In the genomic region with DNA sequence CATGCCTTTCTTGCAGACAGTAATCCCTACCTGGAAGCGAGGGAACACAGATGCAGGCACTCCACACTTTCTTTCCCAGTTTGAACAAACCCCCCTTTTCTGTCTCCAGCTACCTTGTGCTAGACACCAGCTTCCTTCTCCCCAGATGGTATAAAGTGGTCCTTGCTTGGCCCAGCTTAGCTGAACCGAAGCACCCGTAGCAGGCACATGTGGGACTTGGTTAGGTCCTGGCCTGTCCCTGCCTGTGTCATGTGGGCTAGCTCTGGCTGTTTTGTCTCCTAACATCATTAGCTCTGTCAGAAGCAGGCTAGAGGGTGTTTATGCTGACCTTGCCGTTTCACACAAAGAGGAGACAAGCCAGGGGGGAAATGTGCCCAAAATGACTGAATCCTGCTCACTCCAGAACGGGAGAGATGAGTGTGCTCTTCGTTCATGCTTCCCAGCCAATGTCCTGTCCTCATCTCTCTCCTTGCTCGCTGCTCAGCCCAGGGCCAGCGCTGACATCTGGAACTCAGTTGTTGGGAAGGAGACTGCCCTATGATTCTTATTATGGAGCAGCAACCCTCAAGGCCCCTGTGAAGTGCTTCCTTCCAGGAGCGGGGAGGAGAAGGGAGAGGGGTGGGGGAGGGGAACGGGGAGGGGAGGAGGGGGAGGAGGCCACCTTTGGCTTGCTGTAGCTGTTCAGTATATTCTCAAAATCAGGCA, we compare ENCODE assay signal across 16 mouse cellular contexts. TPM values are rescaled to one million over a fixed set of nuclear protein-coding genes. Genes with fewer than 3 reads are reported as not detected.
DNase-seq lines count a peak whose midpoint lies in the region; ATAC-seq and TF ChIP-seq lines count a peak whose summit lies in the region.
"Had no signal": no experiment of that assay in that cellular context is flagged by ENCODE, and none has a peak within 500 bp of the region (broad histone marks: within the 10 kb centered on the region; RNA-seq: fewer than 3 reads in every experiment).

No protein-coding gene starts in this region.

- peak overlapping the region; percentile 6; the same call in 1 of the 2 replicates for H3K9ac ChIP-seq in forebrain, embryonic 13.5 days
- H3K9ac ChIP-seq in forebrain, embryonic 14.5 days (ENCODE audit: low read length), result no peak overlapping the region
- H3K9ac ChIP-seq in lung, embryonic 16.5 days (ENCODE audit: low read length), result no peak overlapping the region
- H3K9ac ChIP-seq in ES-Bruce4 (ENCODE audit: low read depth, poor library complexity, severe bottlenecking), result peak overlapping the region; percentile 18; the same call in 1 of the 2 replicates
- H3K9ac ChIP-seq in embryonic facial prominence, embryonic 15.5 days, result no peak overlapping the region
- H3K9ac ChIP-seq: liver, embryonic 14.5 days had no signal

- H3K36me3 ChIP-seq in forebrain, embryonic 13.5 days (ENCODE audit: poor library complexity, severe bottlenecking), result no peaks in the 10 kb centered on the region
- no peaks in the 10 kb centered on the region for H3K36me3 ChIP-seq in forebrain, embryonic 14.5 days (ENCODE audit: control insufficient read depth, insufficient read depth, low read length)
- no peaks in the 10 kb centered on the region for H3K36me3 ChIP-seq in lung, embryonic 16.5 days (ENCODE audit: control insufficient read depth, insufficient read depth, low read length)
- no peaks in the 10 kb centered on the region for H3K36me3 ChIP-seq in ES-Bruce4 (ENCODE audit: control insufficient read depth, insufficient read depth, low read length, poor library complexity, severe bottlenecking)
- H3K36me3 ChIP-seq in embryonic facial prominence, embryonic 15.5 days, result no peaks in the 10 kb centered on the region

- TF ChIP-seq EP300 in ES-Bruce4 (IDR thresholded peaks at IDR 0.05; ENCODE audit: insufficient read depth, low read depth, low read length), result no peak

- no peaks in the 10 kb centered on the region for H3K27me3 ChIP-seq in forebrain, embryonic 13.5 days
- no peaks in the 10 kb centered on the region for H3K27me3 ChIP-seq in forebrain, embryonic 14.5 days (replicated peaks; ENCODE audit: control insufficient read depth, insufficient read depth, low read length)
- H3K27me3 ChIP-seq in lung, embryonic 16.5 days (ENCODE audit: control insufficient read depth, insufficient read depth, low read depth, low read length), result no peaks in the 10 kb centered on the region
- no peaks in the 10 kb centered on the region for H3K27me3 ChIP-seq in ES-Bruce4 (ENCODE audit: control insufficient read depth, insufficient read depth, low read length, poor library complexity, severe bottlenecking)
- no peaks in the 10 kb centered on the region for H3K27me3 ChIP-seq in embryonic facial prominence, embryonic 15.5 days

- no peak for TF ChIP-seq POLR2A in ES-Bruce4 (IDR thresholded peaks at IDR 0.05; ENCODE audit: insufficient read depth, low read length)

- DNase-seq in forebrain, embryonic 14.5 days (ENCODE audit: low spot score), result no peak
- no peak for DNase-seq in lung, postnatal 14 days
- DNase-seq in gastrocnemius, postnatal 4 days (ENCODE audit: low spot score in 2 of 2), result no peak
- no peak for DNase-seq in spleen, postnatal 36 days (ENCODE audit: low spot score in 2 of 2)
- DNase-seq: cerebellum, adult 18-20 months; heart, postnatal 4 days; kidney, adult 9 months; thymus, postnatal 4 days had no signal

- WGBS in forebrain, embryonic 13.5 days, result 62% methylated on average over 10 of the region's 10 CpGs
- WGBS in forebrain, embryonic 14.5 days, result 67% methylated on average over 8 of the region's 10 CpGs
- 35% methylated on average over 10 of the region's 10 CpGs for WGBS in lung, embryonic 16.5 days
- WGBS in embryonic facial prominence, embryonic 15.5 days, result 35% methylated on average over 10 of the region's 10 CpGs

- peaks cover 9% of the 10 kb centered on the region for H3K4me1 ChIP-seq in forebrain, embryonic 13.5 days
- peaks cover 4% of the 10 kb centered on the region for H3K4me1 ChIP-seq in forebrain, embryonic 14.5 days (ENCODE audit: control insufficient read depth, insufficient read depth, low read length)
- peaks cover 11% of the 10 kb centered on the region for H3K4me1 ChIP-seq in lung, embryonic 16.5 days (replicated peaks; ENCODE audit: control insufficient read depth, insufficient read depth, low read length)
- H3K4me1 ChIP-seq in ES-Bruce4 (ENCODE audit: control insufficient read depth, insufficient read depth, low read length), result peaks cover 8% of the 10 kb centered on the region
- H3K4me1 ChIP-seq in embryonic facial prominence, embryonic 15.5 days, result peaks cover 16% of the 10 kb centered on the region

- H3K27ac ChIP-seq in forebrain, embryonic 13.5 days, result no peak overlapping the region
- no peak overlapping the region for H3K27ac ChIP-seq in forebrain, embryonic 14.5 days (ENCODE audit: low read depth, low read length)
- no peak overlapping the region for H3K27ac ChIP-seq in lung, embryonic 16.5 days (ENCODE audit: low read length)
- H3K27ac ChIP-seq in ES-Bruce4 (ENCODE audit: insufficient read depth, low read length), result no peak overlapping the region
- H3K27ac ChIP-seq in embryonic facial prominence, embryonic 15.5 days (replicated peaks), result peak overlapping the region; percentile 53
- H3K27ac ChIP-seq: heart, adult 2 months; liver, embryonic 14.5 days had no signal

- no peak overlapping the region for H3K4me3 ChIP-seq in forebrain, embryonic 13.5 days
- H3K4me3 ChIP-seq in forebrain, embryonic 14.5 days (ENCODE audit: low read depth, low read length), result no peak overlapping the region
- no peak overlapping the region for H3K4me3 ChIP-seq in lung, embryonic 16.5 days (ENCODE audit: low read length)
- peak overlapping the region; percentile 21 for H3K4me3 ChIP-seq in ES-Bruce4 (ENCODE audit: low read depth, low read length)
- no peak overlapping the region for H3K4me3 ChIP-seq in embryonic facial prominence, embryonic 15.5 days (replicated peaks)
- H3K4me3 ChIP-seq: heart, adult 2 months; layer of hippocampus, adult 2 months had no signal

- no peak overlapping the region for H3K4me2 ChIP-seq in forebrain, embryonic 13.5 days
- H3K4me2 ChIP-seq in forebrain, embryonic 14.5 days (ENCODE audit: low read length), result no peak overlapping the region
- H3K4me2 ChIP-seq in lung, embryonic 16.5 days (ENCODE audit: low read depth, low read length), result no peak overlapping the region
- H3K4me2 ChIP-seq in embryonic facial prominence, embryonic 15.5 days (replicated peaks), result no peak overlapping the region

- no peak for TF ChIP-seq CTCF in ES-Bruce4 (IDR thresholded peaks at IDR 0.05; ENCODE audit: low read depth, low read length)

- ATAC-seq in forebrain, embryonic 13.5 days, result no peak
- ATAC-seq in forebrain, embryonic 14.5 days, result no peak
- ATAC-seq in lung, embryonic 16.5 days (ENCODE audit: low read depth), result 0 out of 2 replicates have a peak, but pooled peaks have one; percentile 15
- no peak for ATAC-seq in embryonic facial prominence, embryonic 15.5 days (ENCODE audit: insufficient number of reproducible peaks, low FRiP score, low TSS enrichment, low read depth)

- H3K9me3 ChIP-seq in forebrain, embryonic 13.5 days (replicated peaks), result no peaks in the 10 kb centered on the region
- H3K9me3 ChIP-seq in forebrain, embryonic 14.5 days (replicated peaks; ENCODE audit: control insufficient read depth, low read length), result no peaks in the 10 kb centered on the region
- no peaks in the 10 kb centered on the region for H3K9me3 ChIP-seq in lung, embryonic 16.5 days (ENCODE audit: control insufficient read depth, low read length)
- no peaks in the 10 kb centered on the region for H3K9me3 ChIP-seq in ES-Bruce4 (replicated peaks; ENCODE audit: control insufficient read depth, insufficient read depth, low read length, poor library complexity, severe bottlenecking)
- H3K9me3 ChIP-seq in embryonic facial prominence, embryonic 15.5 days (replicated peaks), result no peaks in the 10 kb centered on the region

RNA-seq across cellular contexts. Expression of a gene that starts 1.2 kb away (rescaled TPM):
- polyA plus RNA-seq in forebrain, embryonic 13.5 days (2015; fragmentation: Nextera tagmentation; extraction: Ambion mirVana), result 4.7 and 5.8 TPM in 2 replicates
- polyA plus RNA-seq in forebrain, embryonic 14.5 days (2014; fragmentation: Nextera tagmentation; extraction: Ambion mirVana), result 6.5 and 7.3 TPM in 2 replicates
- polyA plus RNA-seq in lung, embryonic 16.5 days (2015; fragmentation: Nextera tagmentation; extraction: Ambion mirVana), result 1.3 and 1.6 TPM in 2 replicates
- not detected in 2 replicates for polyA plus RNA-seq in ES-Bruce4 (2011; ENCODE audit: insufficient read depth, insufficient read length, low read depth, missing spikeins)
- 2.4 and 3.5 TPM in 2 replicates for polyA plus RNA-seq in embryonic facial prominence, embryonic 15.5 days (2015; fragmentation: Nextera tagmentation; extraction: Ambion mirVana)
- total RNA-seq in gastrocnemius, postnatal 4 days (2021), result not detected
- total RNA-seq: heart, postnatal 4 days; megakaryocyte progenitor cell, adult 5-6 weeks had no signal

RNA-seq across cellular contexts. Expression of a gene that starts 6.8 kb away (rescaled TPM):
- 65.3 and 83.1 TPM in 2 replicates for polyA plus RNA-seq in forebrain, embryonic 13.5 days (2015; fragmentation: Nextera tagmentation; extraction: Ambion mirVana)
- polyA plus RNA-seq in forebrain, embryonic 14.5 days (2014; fragmentation: Nextera tagmentation; extraction: Ambion mirVana), result 46.3 and 47.5 TPM in 2 replicates
- 52.3 and 53.1 TPM in 2 replicates for polyA plus RNA-seq in lung, embryonic 16.5 days (2015; fragmentation: Nextera tagmentation; extraction: Ambion mirVana)
- polyA plus RNA-seq in ES-Bruce4 (2011; ENCODE audit: insufficient read depth, insufficient read length, low read depth, missing spikeins), result 53.7 and 60.3 TPM in 2 replicates
- polyA plus RNA-seq in embryonic facial prominence, embryonic 15.5 days (2015; fragmentation: Nextera tagmentation; extraction: Ambion mirVana), result 64.4 and 66.7 TPM in 2 replicates
- total RNA-seq in gastrocnemius, postnatal 4 days (2021), result 10 to 100 TPM; 61.5 to 66.0 TPM

RNA-seq across cellular contexts. Expression of a gene that starts 50.1 kb away (rescaled TPM):
- 1.5 TPM in 1 of 2 replicates, not detected in the other for polyA plus RNA-seq in forebrain, embryonic 13.5 days (2015; fragmentation: Nextera tagmentation; extraction: Ambion mirVana)
- polyA plus RNA-seq in forebrain, embryonic 14.5 days (2014; fragmentation: Nextera tagmentation; extraction: Ambion mirVana), result not detected in 2 replicates
- 450 and 673 TPM in 2 replicates for polyA plus RNA-seq in lung, embryonic 16.5 days (2015; fragmentation: Nextera tagmentation; extraction: Ambion mirVana)
- 1.4 TPM in 1 of 2 replicates, not detected in the other for polyA plus RNA-seq in ES-Bruce4 (2011; ENCODE audit: insufficient read depth, insufficient read length, low read depth, missing spikeins)
- 1.4 and 2.4 TPM in 2 replicates for polyA plus RNA-seq in embryonic facial prominence, embryonic 15.5 days (2015; fragmentation: Nextera tagmentation; extraction: Ambion mirVana)
- not detected for total RNA-seq in gastrocnemius, postnatal 4 days (2021)
- total RNA-seq: layer of hippocampus, adult 2 months; megakaryocyte progenitor cell, adult 5-6 weeks had no signal

Comparison
In these comparisons a context has a peak if more than half of its experiments do, and no peak if none do; other contexts are left out.
1. H3K9ac ChIP-seq: peak in forebrain, embryonic 13.5 days (single experiment) and ES-Bruce4 (single experiment); none in forebrain, embryonic 14.5 days (single experiment), lung, embryonic 16.5 days (single experiment) and embryonic facial prominence, embryonic 15.5 days (single experiment).
2. RNA of a gene that starts 50.1 kb away (polyA plus RNA-seq): 450 to 673 TPM in lung, embryonic 16.5 days; 1.4 to 2.4 TPM in embryonic facial prominence, embryonic 15.5 days, 1.4 TPM in ES-Bruce4, not detected in forebrain, embryonic 14.5 days and 1.5 TPM in forebrain, embryonic 13.5 days; every median in the first group is over 100 times any median in the second.